Mouse (Mus musculus) forebrain, embryonic 12.5 days (tissue): ENCODE results near the gene Rgs2. TPM values are rescaled to one million over a fixed set of nuclear protein-coding genes. Genes with fewer than 3 reads are reported as not detected.

Experiments
- ATAC-seq: fragments of 200-750 bp; cut with Nextera tagmentation; 2 replicates; pipeline ENCODE4 v1.8.0; 2017; ENCODE audit warnings: moderate TSS enrichment; ENCODE audit not compliant: low FRiP score
- H3K27ac ChIP-seq: fragments of 300-500 bp; sonication (generic); 2 replicates; pipeline ENCODE4 v1.5.1; 2016; ENCODE audit warnings: mild to moderate bottlenecking
- H3K27me3 ChIP-seq: fragments of 300-500 bp; sonication (generic); 2 replicates; pipeline ENCODE4 v1.6.1; 2016; ENCODE audit warnings: mild to moderate bottlenecking
- H3K36me3 ChIP-seq: fragments of 300-500 bp; sonication (generic); replicated peaks from 2 replicates; pipeline ENCODE4 v1.6.1; 2016; ENCODE audit warnings: mild to moderate bottlenecking
- H3K4me1 ChIP-seq: fragments of 300-500 bp; sonication (generic); 2 replicates; pipeline ENCODE4 v1.6.1; 2016
- H3K4me2 ChIP-seq: fragments of 300-500 bp; sonication (generic); 2 replicates; pipeline ENCODE4 v1.6.1; 2016; ENCODE audit warnings: mild to moderate bottlenecking, moderate library complexity
- H3K4me3 ChIP-seq: fragments of 300-500 bp; sonication (generic); replicated peaks from 2 replicates; pipeline ENCODE4 v1.5.1; 2016; ENCODE audit warnings: mild to moderate bottlenecking
- H3K9ac ChIP-seq: fragments of 300-500 bp; sonication (generic); 2 replicates; pipeline ENCODE4 v1.6.1; 2016; ENCODE audit warnings: mild to moderate bottlenecking
- H3K9me3 ChIP-seq: fragments of 300-500 bp; sonication (generic); 2 replicates; pipeline ENCODE4 v1.6.1; 2016
- WGBS: fragments of 180-500 bp; shearing (Covaris S2); methylation state at CpG from one replicate; pipeline ENCODE4 v1.1.7; 2016; 5-methylcytosine and 5-hydroxymethylcytosine counted together
- polyA plus RNA-seq: library from polyadenylated mRNA; unstranded; fragments of >200 nt; fragmentation: Nextera tagmentation; extraction: Ambion mirVana; gene quantifications from 2 replicates; pipeline ENCODE4 v1.2.1, GENCODE M21; 2016

Gene Rgs2
- polyA plus RNA-seq, 1 experiment from 2014 or later: 104 TPM

GRCm38 (mm10) chr1:144003416-144003815 is 545 bp downstream of the Rgs2 start:
- Histone ChIP-seq H3K27ac (peak overlapping the region; percentile 27; the same call in 1 of the 2 replicates), H3K4me2 (peak overlapping the region; percentile 82), H3K27me3 (no peaks in the 10 kb centered on the region), H3K36me3 (peaks cover 14% of the 10 kb centered on the region), H3K4me3 (peak overlapping the region; percentile 56), H3K4me1 (peaks cover 22% of the 10 kb centered on the region), H3K9ac (peak overlapping the region; percentile 70), H3K9me3 (no peaks in the 10 kb centered on the region)
- under 1% methylated on average over 10 of the region's 10 CpGs for WGBS
- peak; percentile 9 for ATAC-seq

- no peak for ATAC-seq
- Histone ChIP-seq H3K9ac (peak overlapping the region; percentile 70; the same call in 1 of the 2 replicates), H3K4me2 (peak overlapping the region; percentile 82), H3K9me3 (no peaks in the 10 kb centered on the region), H3K4me3 (peak overlapping the region; percentile 56), H3K4me1 (peaks cover 22% of the 10 kb centered on the region), H3K36me3 (peaks cover 14% of the 10 kb centered on the region), H3K27ac (no peak overlapping the region), H3K27me3 (no peaks in the 10 kb centered on the region)
- WGBS: 68% methylated on average over 4 of the region's 4 CpGs
These were observed 1.3 kb downstream of the Rgs2 start for GRCm38 (mm10) chr1:144002715-144003066.

GRCm38 (mm10) chr1:144002036-144002714 is 1.8 kb downstream of the Rgs2 start:
- Histone ChIP-seq H3K9ac (0 out of 2 replicates have a peak overlapping the region, but pooled peaks have one; percentile 70), H3K27ac (no peak overlapping the region), H3K36me3 (peaks cover 14% of the 10 kb centered on the region), H3K4me2 (peak overlapping the region; percentile 82), H3K4me3 (peak overlapping the region; percentile 56), H3K27me3 (no peaks in the 10 kb centered on the region), H3K9me3 (no peaks in the 10 kb centered on the region), H3K4me1 (peaks cover 22% of the 10 kb centered on the region)
- WGBS: 92% methylated on average over 6 of the region's 6 CpGs
- no peak for ATAC-seq

GRCm38 (mm10) chr1:144000246-144000645 is 3.7 kb downstream of the Rgs2 start:
- Histone ChIP-seq H3K9me3 (no peaks in the 10 kb centered on the region), H3K9ac (no peak overlapping the region), H3K4me3 (no peak overlapping the region), H3K36me3 (peaks cover 14% of the 10 kb centered on the region), H3K27me3 (no peaks in the 10 kb centered on the region), H3K27ac (no peak overlapping the region), H3K4me2 (no peak overlapping the region), H3K4me1 (peaks cover 19% of the 10 kb centered on the region)
- no peak for ATAC-seq
- WGBS: 93% methylated on average over 4 of the region's 4 CpGs

GRCm38 (mm10) chr1:143999371-143999920 is 4.5 kb downstream of the Rgs2 start:
- peaks cover 12% of the 10 kb centered on the region for H3K4me1 ChIP-seq
- no peak overlapping the region for H3K4me3 ChIP-seq
- no peak for ATAC-seq
- H3K36me3 ChIP-seq: peaks cover 14% of the 10 kb centered on the region
- H3K4me2 ChIP-seq: no peak overlapping the region
- no peak overlapping the region for H3K27ac ChIP-seq
- H3K27me3 ChIP-seq: no peaks in the 10 kb centered on the region
- 77% methylated on average over 7 of the region's 7 CpGs for WGBS
- H3K9ac ChIP-seq: no peak overlapping the region
- H3K9me3 ChIP-seq: no peaks in the 10 kb centered on the region

- ATAC-seq: no peak
- H3K4me1 ChIP-seq: no peaks in the 10 kb centered on the region
- no peak overlapping the region for H3K9ac ChIP-seq
- no peaks in the 10 kb centered on the region for H3K36me3 ChIP-seq
- H3K4me2 ChIP-seq: no peak overlapping the region
- H3K4me3 ChIP-seq: no peak overlapping the region
- H3K27ac ChIP-seq: no peak overlapping the region
- no peaks in the 10 kb centered on the region for H3K9me3 ChIP-seq
- H3K27me3 ChIP-seq: no peaks in the 10 kb centered on the region
- WGBS: 87% methylated on average over 1 of the region's 1 CpGs
These were observed 10.9 kb downstream of the Rgs2 start for GRCm38 (mm10) chr1:143993026-143993425.

- ATAC-seq: no peak
- H3K4me1 ChIP-seq: no peaks in the 10 kb centered on the region
- no peak overlapping the region for H3K4me2 ChIP-seq
- H3K4me3 ChIP-seq: no peak overlapping the region
- no peak overlapping the region for H3K9ac ChIP-seq
- H3K27ac ChIP-seq: no peak overlapping the region
- WGBS: 80% methylated on average over 2 of the region's 2 CpGs
- H3K27me3 ChIP-seq: no peaks in the 10 kb centered on the region
- no peaks in the 10 kb centered on the region for H3K36me3 ChIP-seq
- no peaks in the 10 kb centered on the region for H3K9me3 ChIP-seq
These were observed 11.4 kb downstream of the Rgs2 start for GRCm38 (mm10) chr1:143992528-143992927.

GRCm38 (mm10) chr1:143990263-143990662 is 13.7 kb downstream of the Rgs2 start:
- Histone ChIP-seq H3K9ac (no peak overlapping the region), H3K9me3 (no peaks in the 10 kb centered on the region), H3K27me3 (no peaks in the 10 kb centered on the region), H3K36me3 (no peaks in the 10 kb centered on the region), H3K4me1 (no peaks in the 10 kb centered on the region), H3K4me3 (no peak overlapping the region), H3K4me2 (no peak overlapping the region), H3K27ac (no peak overlapping the region)
- ATAC-seq: no peak
- 77% methylated on average over 5 of the region's 5 CpGs for WGBS

GRCm38 (mm10) chr1:143989773-143990172 is 14.2 kb downstream of the Rgs2 start:
- ATAC-seq: peak; percentile 79
- no peaks in the 10 kb centered on the region for H3K36me3 ChIP-seq
- 27% methylated on average over 5 of the region's 5 CpGs for WGBS

GRCm38 (mm10) chr1:143988756-143989155 is 15.2 kb downstream of the Rgs2 start:
- 78% methylated on average over 6 of the region's 6 CpGs for WGBS
- H3K9me3 ChIP-seq: no peaks in the 10 kb centered on the region
- ATAC-seq: no peak
- no peaks in the 10 kb centered on the region for H3K27me3 ChIP-seq
- H3K27ac ChIP-seq: no peak overlapping the region
- H3K4me2 ChIP-seq: no peak overlapping the region
- no peaks in the 10 kb centered on the region for H3K36me3 ChIP-seq
- no peaks in the 10 kb centered on the region for H3K4me1 ChIP-seq
- no peak overlapping the region for H3K9ac ChIP-seq
- no peak overlapping the region for H3K4me3 ChIP-seq

More at GRCm38 (mm10) chr1:143989773-143990172, 14.2 kb downstream of the Rgs2 start:
- Histone ChIP-seq H3K27me3 (no peaks in the 10 kb centered on the region), H3K27ac (no peak overlapping the region), H3K9ac (no peak overlapping the region), H3K4me1 (no peaks in the 10 kb centered on the region), H3K4me2 (no peak overlapping the region), H3K4me3 (no peak overlapping the region), H3K9me3 (no peaks in the 10 kb centered on the region)

GRCm38 (mm10) chr1:143984988-143985625 is 18.9 kb downstream of the Rgs2 start:
- no peaks in the 10 kb centered on the region for H3K36me3 ChIP-seq
- H3K9me3 ChIP-seq: no peaks in the 10 kb centered on the region
- 87% methylated on average over 6 of the region's 6 CpGs for WGBS
- H3K27me3 ChIP-seq: no peaks in the 10 kb centered on the region
- H3K9ac ChIP-seq: no peak overlapping the region
- H3K27ac ChIP-seq: no peak overlapping the region
- no peak for ATAC-seq
- peaks cover 10% of the 10 kb centered on the region for H3K4me1 ChIP-seq
- H3K4me2 ChIP-seq: no peak overlapping the region
- H3K4me3 ChIP-seq: no peak overlapping the region

GRCm38 (mm10) chr1:143982765-143983312 is 21.1 kb downstream of the Rgs2 start:
- peak; percentile 63; the same call in 1 of the 2 replicates for ATAC-seq
- WGBS: 16% methylated on average over 3 of the region's 3 CpGs
- H3K9ac ChIP-seq: 0 out of 2 replicates have a peak overlapping the region, but pooled peaks have one; percentile 29
- no peaks in the 10 kb centered on the region for H3K27me3 ChIP-seq
- no peak overlapping the region for H3K4me2 ChIP-seq
- H3K4me3 ChIP-seq: no peak overlapping the region
- peaks cover 10% of the 10 kb centered on the region for H3K4me1 ChIP-seq
- H3K9me3 ChIP-seq: no peaks in the 10 kb centered on the region
- H3K27ac ChIP-seq: peak overlapping the region; percentile 77
- no peaks in the 10 kb centered on the region for H3K36me3 ChIP-seq
